ENCODE assay signal across 1 mouse cellular context in genomic region chr8:84989810-84990209, GRCm38 (mm10).
A peak's percentile ranks its signal among the peaks of the same experiment; 100 is the strongest.
TF ChIP-seq lines count a peak whose summit lies in the region.

No protein-coding gene starts in this region.

TF ChIP-seq in MEL, 35 proteins besides CTCF, POLR2A, EP300 and RAD21 (continued from another document):
- no peak for TF ChIP-seq MYB (IDR thresholded peaks at IDR 0.05; ENCODE audit: low read depth, low read length)
- TF ChIP-seq MAX (IDR thresholded peaks at IDR 0.05; ENCODE audit: low read length): no peak
- no peak for TF ChIP-seq BHLHE40 (IDR thresholded peaks at IDR 0.05; ENCODE audit: borderline replicate concordance, low read depth, low read length)
- TF ChIP-seq ZMIZ1 (IDR thresholded peaks at IDR 0.05; ENCODE audit: low read depth, low read length): no peak
- TF ChIP-seq TAL1 (IDR thresholded peaks at IDR 0.05; ENCODE audit: low read length): no peak
- no peak for TF ChIP-seq POLR2AphosphoS2 (IDR thresholded peaks at IDR 0.05; ENCODE audit: low read length)
- TF ChIP-seq USF2 (IDR thresholded peaks at IDR 0.05; ENCODE audit: borderline replicate concordance in 1 of 2, insufficient read depth in 1 of 2, low read depth in 1 of 2, low read length in 2 of 2): no peak
- TF ChIP-seq ELF1 (IDR thresholded peaks at IDR 0.05; ENCODE audit: low read depth, low read length): no peak
- TF ChIP-seq RCOR1 (IDR thresholded peaks at IDR 0.05; ENCODE audit: low read depth, low read length): 0 out of 2 replicates have a peak, but pooled peaks have one; percentile 23
- no peak for TF ChIP-seq NELFE (IDR thresholded peaks at IDR 0.05; ENCODE audit: low read depth, low read length)
- no peak for TF ChIP-seq GATA1 (IDR thresholded peaks at IDR 0.05; ENCODE audit: low read depth, low read length)
- TF ChIP-seq TCF12 (IDR thresholded peaks at IDR 0.05; ENCODE audit: low read depth, low read length): no peak
- TF ChIP-seq MEF2A (IDR thresholded peaks at IDR 0.05; ENCODE audit: extremely low read depth, insufficient replicate concordance, low read depth, low read length, poor library complexity, severe bottlenecking): no peak
- peak; percentile 43; the same call in 1 of the 2 replicates for TF ChIP-seq ETS1 (IDR thresholded peaks at IDR 0.05; ENCODE audit: low read depth, low read length)
- peak; percentile 76; the same call in 1 of the 2 replicates for TF ChIP-seq CHD1 (IDR thresholded peaks at IDR 0.05; ENCODE audit: low read depth, low read length)
- no peak for TF ChIP-seq ZNF384 (IDR thresholded peaks at IDR 0.05; ENCODE audit: low read depth, low read length)
- peak; percentile 52; the same call in 1 of the 2 replicates for TF ChIP-seq SIN3A (IDR thresholded peaks at IDR 0.05; ENCODE audit: low read length)
- TF ChIP-seq HCFC1 (IDR thresholded peaks at IDR 0.05; ENCODE audit: low read depth, low read length): peak; percentile 31; the same call in 1 of the 2 replicates
